Mouse (Mus musculus) c-Kit-positive CD71-negative TER-119-negative erythroid progenitor cells, embryonic 14.5 days (primary cell): ENCODE data around the gene A130010J15Rik.

Experiments used
- DNase-seq: peaks from one replicate; pipeline ENCODE4 v3.0.0-alpha.2; 2013; ENCODE audit warnings: low read depth

A130010J15Rik gene

GRCm38 (mm10) chr1:193156316-193157110 is 11.3 kb upstream of the A130010J15Rik start:
- no peak for DNase-seq

GRCm38 (mm10) chr1:193157111-193157492 is 10.7 kb upstream of the A130010J15Rik start:
- DNase-seq: no peak

GRCm38 (mm10) chr1:193159163-193159562 is 8.7 kb upstream of the A130010J15Rik start:
- no peak for DNase-seq

- no peak for DNase-seq
Observed at GRCm38 (mm10) chr1:193159613-193160012, 8.2 kb upstream of the A130010J15Rik start.

GRCm38 (mm10) chr1:193160317-193161032 is 7.4 kb upstream of the A130010J15Rik start:
- DNase-seq: peak; percentile 70

GRCm38 (mm10) chr1:193169228-193169627 is 1.4 kb downstream of the A130010J15Rik start:
- no peak for DNase-seq

GRCm38 (mm10) chr1:193169856-193170255 is 2.0 kb downstream of the A130010J15Rik start:
- DNase-seq: no peak

- DNase-seq: peak; percentile 100
Observed at GRCm38 (mm10) chr1:193172991-193173809, 5.4 kb downstream of the A130010J15Rik start.

GRCm38 (mm10) chr1:193173810-193174129 is 5.9 kb downstream of the A130010J15Rik start:
- DNase-seq: no peak

- no peak for DNase-seq
Observed at GRCm38 (mm10) chr1:193174143-193174733, 6.4 kb downstream of the A130010J15Rik start.

- no peak for DNase-seq
Observed at GRCm38 (mm10) chr1:193181104-193181503, 13.3 kb downstream of the A130010J15Rik start.

GRCm38 (mm10) chr1:193188257-193188656 is 20.4 kb downstream of the A130010J15Rik start:
- DNase-seq: no peak

GRCm38 (mm10) chr1:193189151-193189621 is 21.3 kb downstream of the A130010J15Rik start:
- no peak for DNase-seq

GRCm38 (mm10) chr1:193189771-193190170 is 21.9 kb downstream of the A130010J15Rik start:
- DNase-seq: no peak

GRCm38 (mm10) chr1:193191675-193192283 is 23.9 kb downstream of the A130010J15Rik start:
- DNase-seq: no peak

- no peak for DNase-seq
Observed at GRCm38 (mm10) chr1:193194416-193195140, 26.7 kb downstream of the A130010J15Rik start.

- no peak for DNase-seq
Observed at GRCm38 (mm10) chr1:193195169-193195810, 27.4 kb downstream of the A130010J15Rik start.

GRCm38 (mm10) chr1:193197494-193198205 is 29.8 kb downstream of the A130010J15Rik start:
- DNase-seq: no peak

GRCm38 (mm10) chr1:193198312-193198711 is 30.5 kb downstream of the A130010J15Rik start:
- no peak for DNase-seq
